Mouse (Mus musculus) MN1 (cell line): Measurements from ENCODE around the gene Xpo6.

ENCODE experiments used
- DNase-seq: peaks from one replicate; pipeline ENCODE4 v3.0.0-alpha.2; 2016; ENCODE audit warnings: low spot score

The Xpo6 gene

GRCm38 (mm10) chr7:126126502-126126901 is 73.8 kb downstream of the Xpo6 start:
- DNase-seq = no peak

DNA sequence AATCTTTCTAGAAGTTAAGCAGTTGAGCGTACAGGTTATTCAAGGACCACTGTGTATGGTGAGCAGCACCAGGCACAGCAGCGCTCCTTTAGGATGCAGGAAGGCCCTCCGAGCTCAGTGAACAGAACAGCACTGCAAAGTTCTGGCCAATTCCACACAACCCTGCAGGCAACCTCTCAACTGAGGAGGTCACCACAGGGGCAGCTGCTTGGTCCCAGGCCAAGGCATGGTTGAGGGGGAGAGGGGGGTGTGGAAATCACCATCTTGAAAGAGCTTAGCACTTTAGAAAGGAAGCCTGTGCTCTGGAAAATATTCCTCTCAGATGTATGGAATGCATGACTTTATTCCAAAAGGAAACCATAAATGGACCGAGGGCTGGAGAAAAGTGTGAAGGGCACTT is 78.8 kb downstream of the Xpo6 start:
- no peak for DNase-seq

DNA sequence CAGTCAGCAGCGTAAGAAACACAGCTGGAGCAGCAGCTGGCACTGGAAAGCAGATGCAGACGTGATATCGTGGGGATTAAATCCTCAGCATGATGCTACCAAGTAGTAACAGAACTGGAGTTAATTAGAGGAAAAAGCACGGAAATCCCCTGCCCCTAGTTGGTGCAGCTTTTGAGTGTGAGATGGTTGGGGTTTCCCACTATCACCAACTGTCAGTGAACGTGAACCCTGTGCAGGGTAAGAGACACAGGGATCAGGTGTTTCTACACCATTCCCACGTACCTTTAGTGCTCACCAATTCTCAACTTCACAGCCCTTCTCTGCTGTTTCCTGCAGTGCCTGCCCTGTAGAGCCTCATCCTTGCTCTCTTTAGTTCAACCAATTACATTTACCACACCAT is 80.5 kb downstream of the Xpo6 start:
- DNase-seq = no peak

GRCm38 (mm10) chr7:126113263-126113662 is 87.0 kb downstream of the Xpo6 start:
- no peak for DNase-seq

GRCm38 (mm10) chr7:126111230-126111629 is 89.1 kb downstream of the Xpo6 start:
- no peak for DNase-seq

- no peak for DNase-seq
Measured at GRCm38 (mm10) chr7:126109898-126110297, 90.4 kb downstream of the Xpo6 start.

DNA sequence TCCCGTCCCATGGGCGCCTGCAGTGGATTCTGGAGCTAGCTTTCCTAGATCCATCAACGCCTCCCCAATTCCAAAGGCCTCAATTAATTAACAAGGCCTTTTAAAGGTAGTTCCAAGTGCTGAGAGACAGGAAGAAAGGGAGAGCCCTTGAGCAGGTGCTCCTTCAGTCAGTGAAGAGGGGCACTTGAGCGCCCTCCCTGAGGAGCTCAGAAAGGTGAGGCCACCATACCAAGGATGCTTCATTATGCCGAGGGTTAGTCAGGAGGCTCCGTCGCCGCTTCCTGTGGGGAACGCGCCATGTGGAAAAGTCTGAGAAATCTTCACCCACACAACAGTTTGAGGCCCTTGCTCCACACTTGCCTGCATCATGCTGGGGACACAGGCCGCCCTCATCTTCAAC is 99.9 kb downstream of the Xpo6 start:
- DNase-seq = no peak

- DNase-seq = no peak
Measured at GRCm38 (mm10) chr7:126099835-126100234, 100.5 kb downstream of the Xpo6 start.

DNA sequence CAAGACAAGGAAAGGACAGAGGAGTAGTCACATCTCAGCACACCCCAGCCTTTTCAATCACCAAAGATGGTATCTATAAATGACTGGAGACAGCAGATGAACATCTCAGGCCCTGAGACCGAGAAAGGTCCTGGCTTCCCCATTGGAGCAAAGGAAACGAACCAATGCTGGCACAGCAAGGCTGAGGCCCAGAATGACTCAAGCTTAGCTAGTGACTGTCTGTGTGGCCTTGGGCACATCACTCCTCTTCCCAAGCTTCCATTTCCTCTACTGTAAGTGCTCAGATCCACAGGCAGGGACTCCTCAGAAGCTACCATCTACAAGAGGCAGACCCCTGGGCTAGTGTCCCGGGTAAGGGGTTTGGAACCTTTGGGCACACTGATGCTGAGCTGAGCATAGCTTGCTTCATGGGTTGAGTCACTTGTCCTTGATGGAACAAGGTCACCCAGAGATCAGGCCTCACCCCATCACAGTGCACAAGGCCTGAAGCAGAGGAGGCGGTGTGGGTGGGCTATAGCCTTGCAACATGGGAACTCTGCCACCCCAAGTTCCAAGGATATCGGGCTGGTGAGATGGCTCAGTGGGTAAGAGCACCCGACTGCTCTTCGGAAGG is 101.0 kb downstream of the Xpo6 start:
- no peak for DNase-seq

- no peak for DNase-seq
Measured at GRCm38 (mm10) chr7:126097219-126097915, 102.9 kb downstream of the Xpo6 start.

GRCm38 (mm10) chr7:126096596-126096995 is 103.7 kb downstream of the Xpo6 start:
- DNase-seq = no peak

GRCm38 (mm10) chr7:126094738-126095137 is 105.6 kb downstream of the Xpo6 start:
- DNase-seq = no peak

GRCm38 (mm10) chr7:126093162-126093561 is 107.1 kb downstream of the Xpo6 start:
- no peak for DNase-seq

DNA sequence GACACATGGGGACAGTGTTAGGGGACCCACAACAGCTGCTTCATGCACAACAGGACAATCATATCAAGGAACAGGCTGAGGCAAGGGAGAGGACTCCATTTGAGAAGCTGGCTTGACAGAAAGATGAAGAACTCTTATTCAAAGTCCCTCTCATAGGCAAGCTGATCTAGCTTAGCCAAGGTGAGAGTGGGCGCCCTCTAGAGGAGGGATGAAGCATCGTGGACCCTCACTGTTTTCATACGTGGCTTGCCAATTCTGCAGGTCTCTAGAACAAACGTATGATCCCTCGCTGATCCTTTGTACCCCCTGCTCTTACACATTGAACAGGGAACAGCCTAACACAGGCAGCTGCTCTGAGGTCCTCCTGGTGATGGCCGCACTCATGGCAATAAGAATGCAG is 110.5 kb downstream of the Xpo6 start:
- DNase-seq = peak; percentile 45

GRCm38 (mm10) chr7:126088155-126088554 is 112.1 kb downstream of the Xpo6 start:
- DNase-seq = peak; percentile 34

GRCm38 (mm10) chr7:126087602-126088001 is 112.7 kb downstream of the Xpo6 start:
- no peak for DNase-seq

DNA sequence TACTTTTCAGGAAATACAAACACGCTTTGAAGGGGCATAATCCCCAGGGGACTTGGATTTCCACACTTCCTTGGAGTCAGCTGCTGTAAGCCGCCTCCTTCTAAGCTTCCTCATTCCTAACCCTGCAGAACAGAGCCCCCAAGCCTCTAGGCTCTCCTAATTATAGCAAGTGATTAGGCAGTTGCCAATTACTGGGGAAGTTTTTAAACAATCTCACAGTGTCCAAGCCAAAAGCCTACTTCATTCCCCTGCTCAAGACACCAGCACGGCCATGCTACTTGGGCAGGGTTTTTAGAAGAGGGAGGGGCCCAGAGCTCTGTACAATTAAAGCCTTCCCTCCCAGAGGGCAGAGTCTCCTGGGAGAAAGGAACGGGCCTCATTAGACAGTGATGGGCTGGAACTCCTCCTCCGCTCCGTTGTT is 114.0 kb downstream of the Xpo6 start:
- DNase-seq = peak; percentile 70

- no peak for DNase-seq
Measured at GRCm38 (mm10) chr7:126085154-126085553, 115.1 kb downstream of the Xpo6 start.

GRCm38 (mm10) chr7:126083980-126084348 is 116.3 kb downstream of the Xpo6 start:
- DNase-seq = no peak

DNA sequence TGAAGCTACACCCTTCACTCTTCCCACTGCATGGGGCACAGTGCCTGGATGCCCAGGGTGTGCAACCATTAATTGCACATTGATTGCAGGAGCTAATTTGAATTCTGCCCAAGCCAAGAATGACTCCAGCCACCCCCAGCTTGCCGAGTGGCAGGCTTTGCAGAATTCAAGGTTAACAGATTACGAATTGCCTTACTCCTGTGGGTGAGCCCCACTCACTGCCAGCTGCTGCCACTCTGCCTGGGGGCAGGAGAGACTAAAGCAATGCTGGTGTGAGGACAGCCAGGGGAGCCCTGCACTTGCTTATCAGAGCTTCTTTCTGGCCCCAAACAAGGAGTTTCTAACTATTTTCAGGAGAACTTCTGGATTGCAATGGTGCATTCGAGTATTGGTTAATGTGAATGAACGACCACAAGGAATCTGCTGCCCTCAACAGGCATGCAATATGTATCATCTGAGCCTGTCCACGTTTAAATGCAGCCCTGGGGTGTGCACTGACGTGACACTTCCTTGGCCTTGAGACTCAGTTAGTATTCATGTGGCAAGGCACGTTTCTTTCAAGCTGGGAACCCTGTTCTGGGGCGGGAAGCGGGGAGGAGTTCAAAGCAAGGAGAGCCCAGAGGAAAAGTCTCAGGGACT is 116.8 kb downstream of the Xpo6 start:
- peak; percentile 45 for DNase-seq

DNA sequence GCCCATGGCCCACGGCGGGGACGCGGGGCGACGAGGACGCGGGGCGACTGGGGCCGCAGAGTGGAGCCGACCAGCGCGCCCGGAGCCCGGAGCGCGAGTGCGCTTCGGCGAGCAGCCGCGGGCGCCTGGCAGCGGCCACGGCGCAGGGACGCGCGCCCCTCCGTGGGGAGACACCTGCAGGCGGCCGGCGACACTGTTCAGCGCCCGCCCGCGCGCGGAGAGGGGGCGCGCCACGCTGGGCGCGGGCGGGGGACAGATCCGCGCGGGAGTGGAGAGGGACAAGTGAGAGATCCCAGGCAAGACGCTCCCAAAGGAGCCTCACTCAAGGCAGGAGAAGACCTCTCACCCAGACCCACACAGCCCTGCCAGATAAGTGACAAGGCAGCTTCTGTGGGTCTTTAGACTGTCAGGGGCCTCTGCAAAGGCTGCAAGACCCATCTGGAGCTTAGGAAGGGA is 118.0 kb downstream of the Xpo6 start, which contains the start of gene Gsg1l:
Gsg1l (minus strand) TSS at position 126 of the 456 bp plus-strand sequence.
- DNase-seq = no peak

DNA sequence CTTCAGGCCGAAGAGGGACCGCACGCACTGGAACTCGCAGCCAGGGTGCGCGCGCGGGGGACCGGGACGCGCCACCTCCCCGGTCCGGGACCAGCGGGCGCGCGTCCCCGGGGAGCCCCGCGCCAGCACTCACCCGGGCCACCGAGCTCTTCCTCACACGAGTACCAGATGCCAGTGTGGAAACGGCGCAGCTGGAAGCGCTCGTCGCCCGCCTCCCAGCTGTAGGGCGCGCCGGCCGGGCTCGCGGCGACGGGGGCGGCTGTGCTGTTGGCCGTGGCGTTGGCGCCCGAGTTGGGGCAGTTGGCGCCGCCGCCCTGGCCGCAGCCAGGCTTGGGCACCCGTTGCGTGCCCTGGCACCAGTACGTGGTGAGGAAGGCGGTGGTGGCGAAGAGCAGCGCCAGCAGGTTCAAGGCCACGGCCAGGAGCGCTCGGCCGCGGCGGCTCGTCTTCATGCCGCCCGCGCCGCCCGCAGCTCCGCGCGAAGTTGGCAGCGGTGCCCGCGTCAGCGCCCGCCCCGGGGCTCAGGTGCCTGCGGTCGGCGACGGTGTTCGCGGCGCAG is 118.5 kb downstream of the Xpo6 start:
- no peak for DNase-seq
